Mouse (Mus musculus) kidney, embryonic 14.5 days (tissue): Measurements from ENCODE around the gene Neto2. TPM values are rescaled to one million over a fixed set of nuclear protein-coding genes. Genes with fewer than 3 reads are reported as not detected.

Experiments used
- ATAC-seq: fragments of 200-750 bp; cut with Nextera tagmentation; 2 replicates; pipeline ENCODE4 v1.8.0; 2017; ENCODE audit warnings: moderate number of reproducible peaks, mild to moderate bottlenecking, moderate TSS enrichment, moderate library complexity; ENCODE audit not compliant: low FRiP score, low TSS enrichment
- H3K27ac ChIP-seq: fragments of 300-500 bp; sonication (generic); 2 replicates; pipeline ENCODE4 v1.5.1; 2014; ENCODE audit warnings: low read depth, mild to moderate bottlenecking, low read length, moderate library complexity, mixed read lengths
- H3K27me3 ChIP-seq: fragments of 300-500 bp; sonication (generic); 2 replicates; pipeline ENCODE4 v1.6.1; 2014; ENCODE audit warnings: mild to moderate bottlenecking, low read length; ENCODE audit not compliant: control insufficient read depth, insufficient read depth
- H3K36me3 ChIP-seq: fragments of 300-500 bp; sonication (generic); 2 replicates; pipeline ENCODE4 v1.6.1; 2014; ENCODE audit warnings: low read length, mixed read lengths; ENCODE audit not compliant: control insufficient read depth, insufficient read depth
- H3K4me1 ChIP-seq: fragments of 300-500 bp; sonication (generic); 2 replicates; pipeline ENCODE4 v1.6.1; 2014; ENCODE audit warnings: low read length, mixed read lengths; ENCODE audit not compliant: control insufficient read depth, insufficient read depth
- H3K4me2 ChIP-seq: fragments of 300-500 bp; sonication (generic); replicated peaks from 2 replicates; pipeline ENCODE4 v1.6.1; 2014; ENCODE audit warnings: low read depth, mild to moderate bottlenecking, low read length
- H3K4me3 ChIP-seq: fragments of 300-500 bp; sonication (generic); 2 replicates; pipeline ENCODE4 v1.5.1; 2014; ENCODE audit warnings: mild to moderate bottlenecking, low read length
- H3K9ac ChIP-seq: fragments of 300-500 bp; sonication (generic); 2 replicates; pipeline ENCODE4 v1.6.1; 2014; ENCODE audit warnings: low read depth, mild to moderate bottlenecking, low read length, moderate library complexity
- H3K9me3 ChIP-seq: fragments of 300-500 bp; sonication (generic); 2 replicates; pipeline ENCODE4 v1.6.1; 2016; ENCODE audit warnings: low read length; ENCODE audit not compliant: control insufficient read depth
- WGBS: fragments of 180-500 bp; shearing (Covaris S2); extraction: QIAGEN DNeasy Blood & Tissue Kit; methylation state at CpG from one replicate; pipeline ENCODE4 v1.1.7; 2014; 5-methylcytosine and 5-hydroxymethylcytosine counted together
- microRNA-seq: library from miRNA; unstranded; fragments of <30 nt; microRNA quantifications from one replicate; pipeline ENCODE4, GENCODE M21; 2016
- polyA plus RNA-seq: library from polyadenylated mRNA; unstranded; fragments of >200 nt; fragmentation: Nextera tagmentation; extraction: Ambion mirVana; gene quantifications from 2 replicates; pipeline ENCODE4 v1.2.1, GENCODE M21; 2014

The Neto2 gene
- polyA plus RNA-seq, 1 experiment from 2014 or later = 31.6 TPM

DNA sequence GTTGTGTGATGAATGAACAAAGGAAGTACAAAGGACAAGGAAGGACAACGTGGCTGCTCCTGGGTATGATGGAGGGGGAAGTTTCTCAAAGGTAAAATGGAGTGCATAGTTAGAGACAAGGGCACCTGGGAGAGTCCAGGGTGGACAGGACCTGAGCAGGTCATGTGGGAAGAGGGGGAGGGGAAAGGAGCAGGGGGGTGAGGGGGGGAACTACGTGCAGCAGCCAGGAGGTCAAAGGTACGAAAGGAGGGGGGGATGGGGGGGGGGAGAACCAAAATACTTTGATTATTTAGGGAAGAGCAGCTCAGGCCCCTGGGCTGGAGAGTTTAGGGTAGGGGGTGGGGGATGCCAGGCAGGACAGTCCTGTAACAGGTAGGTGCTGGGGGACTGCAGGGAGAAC, 105.7 kb downstream of the Neto2 start:
- H3K9me3 ChIP-seq = no peaks in the 10 kb centered on the region
- WGBS = 47% methylated on average over 3 of the region's 3 CpGs
- no peak for ATAC-seq

DNA sequence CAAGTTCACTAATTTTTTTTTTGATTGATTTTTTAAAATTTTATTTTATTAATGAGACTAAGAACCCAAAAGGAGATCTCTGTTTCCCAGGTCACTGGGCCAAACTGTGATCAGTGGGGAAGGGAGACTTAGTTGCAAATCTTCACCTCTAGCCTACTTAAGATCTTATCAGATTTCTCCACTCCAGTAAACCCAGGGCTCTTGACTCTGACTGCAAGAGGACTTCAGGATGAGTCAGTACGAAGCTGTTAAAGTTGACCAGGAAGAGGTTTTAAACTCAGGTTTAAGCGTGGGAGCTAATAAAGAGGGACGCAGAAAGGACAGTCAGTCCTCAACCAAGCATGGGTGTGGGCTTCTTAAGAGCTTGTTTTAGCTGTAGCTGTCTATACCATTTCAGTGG, 107.4 kb downstream of the Neto2 start:
- Histone ChIP-seq H3K9ac (no peak overlapping the region), H3K27me3 (no peaks in the 10 kb centered on the region), H3K36me3 (no peaks in the 10 kb centered on the region), H3K4me1 (no peaks in the 10 kb centered on the region), H3K4me2 (no peak overlapping the region), H3K9me3 (no peaks in the 10 kb centered on the region), H3K27ac (no peak overlapping the region), H3K4me3 (no peak overlapping the region)
- WGBS = 60% methylated on average over 3 of the region's 3 CpGs
- no peak for ATAC-seq

More for the DNA sequence above, 105.7 kb downstream of the Neto2 start:
- Histone ChIP-seq H3K4me2 (no peak overlapping the region), H3K4me1 (no peaks in the 10 kb centered on the region), H3K9ac (no peak overlapping the region), H3K27me3 (no peaks in the 10 kb centered on the region), H3K4me3 (no peak overlapping the region), H3K27ac (no peak overlapping the region), H3K36me3 (no peaks in the 10 kb centered on the region)

- H3K9ac ChIP-seq = no peak overlapping the region
- no peaks in the 10 kb centered on the region for H3K36me3 ChIP-seq
- H3K27me3 ChIP-seq = no peaks in the 10 kb centered on the region
- no peak overlapping the region for H3K4me2 ChIP-seq
- WGBS = 76% methylated on average over 1 of the region's 1 CpGs
- H3K27ac ChIP-seq = no peak overlapping the region
- no peak for ATAC-seq
- H3K4me3 ChIP-seq = no peak overlapping the region
- no peaks in the 10 kb centered on the region for H3K4me1 ChIP-seq
- no peaks in the 10 kb centered on the region for H3K9me3 ChIP-seq
Observed at GRCm38 (mm10) chr8:85591532-85591931, 109.2 kb downstream of the Neto2 start.

- Histone ChIP-seq H3K27ac (no peak overlapping the region), H3K27me3 (no peaks in the 10 kb centered on the region), H3K36me3 (no peaks in the 10 kb centered on the region), H3K9me3 (no peaks in the 10 kb centered on the region), H3K4me1 (no peaks in the 10 kb centered on the region), H3K4me2 (no peak overlapping the region), H3K9ac (no peak overlapping the region), H3K4me3 (no peak overlapping the region)
- no peak for ATAC-seq
- WGBS = 85% methylated on average over 1 of the region's 1 CpGs
Observed at GRCm38 (mm10) chr8:85590258-85590657, 110.5 kb downstream of the Neto2 start.

DNA sequence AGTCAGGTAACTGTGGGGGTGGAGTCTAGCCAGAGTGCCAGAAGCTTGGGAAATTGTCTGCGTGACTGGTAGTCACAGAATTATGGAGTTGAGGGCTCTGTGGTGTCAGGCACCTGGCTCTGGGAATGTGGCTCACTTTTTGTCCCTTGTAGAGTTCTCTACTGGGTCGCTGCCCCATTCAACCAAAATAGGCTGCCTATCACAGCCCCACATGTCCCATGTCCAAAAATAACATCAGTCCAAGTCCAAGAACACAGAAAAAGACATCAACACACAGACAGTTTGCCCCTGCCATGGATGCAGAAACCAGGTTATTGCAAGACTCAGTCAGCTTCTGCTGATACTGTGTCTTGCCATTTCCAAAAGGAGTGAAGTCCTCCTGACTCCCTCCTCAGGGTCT, 112.1 kb downstream of the Neto2 start:
- Histone ChIP-seq H3K36me3 (no peaks in the 10 kb centered on the region), H3K4me2 (no peak overlapping the region), H3K9me3 (no peaks in the 10 kb centered on the region), H3K4me3 (no peak overlapping the region), H3K9ac (no peak overlapping the region), H3K4me1 (no peaks in the 10 kb centered on the region), H3K27me3 (no peaks in the 10 kb centered on the region), H3K27ac (no peak overlapping the region)
- ATAC-seq = no peak
- WGBS = 78% methylated on average over 2 of the region's 2 CpGs

Small RNA genes within 50 kb of the gene (microRNA-seq; reads per million reads assigned to microRNA genes)
- gene Mir8109 = not detected

Other genes with a start within 250 kb of the Neto2 start
- 13.2 and 21.6 TPM in 2 replicates for gene Gpt2, start 208.3 kb downstream of the Neto2 start, polyA plus RNA-seq
- 139 and 173 TPM in 2 replicates for gene Dnaja2, start 145.6 kb downstream of the Neto2 start, polyA plus RNA-seq
- 67.0 and 90.0 TPM in 2 replicates for gene Itfg1, start 140.0 kb upstream of the Neto2 start, polyA plus RNA-seq
- 72.4 and 73.8 TPM in 2 replicates for gene Phkb, start 140.0 kb upstream of the Neto2 start, polyA plus RNA-seq